Mouse (Mus musculus) limb, embryonic 15.5 days (tissue): Measurements from ENCODE around the gene Hist2h3c1. TPM values are rescaled to one million over a fixed set of nuclear protein-coding genes. Genes with fewer than 3 reads are reported as not detected.
"Not testable (repeated sequence)": the region's sequence is repeated elsewhere in the genome, so short reads cannot be mapped to it uniquely, and the experiment has no call there.

Source experiments
- ATAC-seq: fragments of 200-750 bp; cut with Nextera tagmentation; 2 replicates; pipeline ENCODE4 v1.8.0; 2017; ENCODE audit warnings: low read depth, moderate TSS enrichment; ENCODE audit not compliant: insufficient number of reproducible peaks, low FRiP score, low TSS enrichment
- H3K27ac ChIP-seq: fragments of 300-500 bp; sonication (generic); 2 replicates; pipeline ENCODE4 v1.5.1; 2015; ENCODE audit warnings: moderate library complexity, mild to moderate bottlenecking, inconsistent platforms
- H3K27me3 ChIP-seq: fragments of 300-500 bp; sonication (generic); 2 replicates; pipeline ENCODE4 v1.6.1; 2015; ENCODE audit warnings: inconsistent platforms
- H3K36me3 ChIP-seq: fragments of 300-500 bp; sonication (generic); 2 replicates; pipeline ENCODE4 v1.6.1; 2015; ENCODE audit warnings: inconsistent platforms
- H3K4me1 ChIP-seq: fragments of 300-500 bp; sonication (generic); 2 replicates; pipeline ENCODE4 v1.6.1; 2015; ENCODE audit warnings: inconsistent platforms
- H3K4me2 ChIP-seq: fragments of 300-500 bp; sonication (generic); 2 replicates; pipeline ENCODE4 v1.6.1; 2015; ENCODE audit warnings: mild to moderate bottlenecking, inconsistent platforms
- H3K4me3 ChIP-seq: fragments of 300-500 bp; sonication (generic); 2 replicates; pipeline ENCODE4 v1.5.1; 2015; ENCODE audit warnings: mild to moderate bottlenecking, inconsistent platforms
- H3K9ac ChIP-seq: fragments of 300-500 bp; sonication (generic); 2 replicates; pipeline ENCODE4 v1.6.1; 2015; ENCODE audit warnings: inconsistent platforms
- H3K9me3 ChIP-seq: fragments of 300-500 bp; sonication (generic); 2 replicates; pipeline ENCODE4 v1.6.1; 2016; ENCODE audit warnings: inconsistent platforms
- WGBS: fragments of 180-500 bp; shearing (Covaris S2); methylation state at CpG from one replicate; pipeline ENCODE4 v1.1.7; 2015; 5-methylcytosine and 5-hydroxymethylcytosine counted together
- microRNA-seq: library from miRNA; unstranded; fragments of <30 nt; microRNA quantifications from one replicate; pipeline ENCODE4, GENCODE M21; 2016
- polyA plus RNA-seq: library from polyadenylated mRNA; unstranded; fragments of >200 nt; fragmentation: Nextera tagmentation; extraction: Ambion mirVana; gene quantifications from 2 replicates; pipeline ENCODE4 v1.2.1, GENCODE M21; 2015

The Hist2h3c1 gene
- polyA plus RNA-seq, 1 experiment from 2014 or later, result 0.13 TPM

DNA sequence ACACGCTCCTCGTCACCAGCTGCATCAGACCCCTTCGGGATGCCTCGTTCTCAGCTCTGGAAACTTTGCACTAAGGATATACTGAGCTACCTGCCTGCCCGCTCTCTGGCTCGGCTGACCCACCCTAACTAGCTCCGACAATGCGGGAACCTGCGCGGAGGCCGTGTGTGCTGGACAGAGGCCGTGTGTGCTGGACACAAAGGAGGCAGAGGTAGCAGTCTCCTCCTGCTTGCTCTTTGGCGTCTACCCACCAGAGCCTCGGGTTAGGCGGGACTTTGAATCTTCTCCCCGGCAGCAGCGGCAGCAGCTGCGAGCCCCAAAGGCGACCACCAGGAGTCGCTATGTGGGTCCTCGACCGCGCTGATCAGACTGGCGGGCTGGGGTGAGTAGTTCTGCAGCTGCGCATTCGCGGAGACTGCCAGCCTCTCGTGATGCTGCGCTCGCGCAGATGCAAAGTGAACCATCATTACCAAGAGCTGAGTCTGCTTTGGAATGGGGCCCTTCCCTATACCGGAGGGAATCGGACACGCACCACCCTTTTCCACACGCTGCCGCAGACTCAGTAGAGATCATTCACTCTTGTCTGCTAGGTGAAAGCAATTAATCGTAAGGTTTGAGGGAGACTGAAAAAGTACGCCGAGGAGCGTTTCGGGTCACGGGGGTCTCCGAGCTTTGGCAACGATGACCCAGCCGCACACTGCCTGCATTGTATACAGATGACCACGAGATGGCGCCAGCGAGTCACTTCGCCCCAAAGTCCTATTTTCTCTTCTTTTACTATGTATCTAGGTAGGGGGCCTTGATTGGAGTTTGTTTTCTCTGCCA lies 31.5 kb downstream of the Hist2h3c1 start:
- H3K36me3 ChIP-seq, result no peaks in the 10 kb centered on the region
- peak overlapping the region; percentile 92 for H3K27ac ChIP-seq
- ATAC-seq, result peak; percentile 94
- no peaks in the 10 kb centered on the region for H3K9me3 ChIP-seq
- peak overlapping the region; percentile 85 for H3K4me2 ChIP-seq
- peak overlapping the region; percentile 53 for H3K9ac ChIP-seq
- peaks cover 4% of the 10 kb centered on the region; the same call in 1 of the 2 replicates for H3K4me1 ChIP-seq
- H3K4me3 ChIP-seq, result peak overlapping the region; percentile 56
- peaks cover 4% of the 10 kb centered on the region; the same call in 1 of the 2 replicates for H3K27me3 ChIP-seq
- under 1% methylated on average over 49 of the region's 49 CpGs for WGBS

GRCm38 (mm10) chr3:96280660-96281059 lies 34.2 kb downstream of the Hist2h3c1 start:
- H3K4me1 ChIP-seq, result peaks cover 4% of the 10 kb centered on the region; the same call in 1 of the 2 replicates
- 54% methylated on average over 6 of the region's 6 CpGs for WGBS
- no peak overlapping the region for H3K9ac ChIP-seq
- H3K27me3 ChIP-seq, result peaks cover 13% of the 10 kb centered on the region; the same call in 1 of the 2 replicates
- H3K4me2 ChIP-seq, result no peak overlapping the region
- H3K27ac ChIP-seq, result no peak overlapping the region
- no peaks in the 10 kb centered on the region for H3K9me3 ChIP-seq
- no peaks in the 10 kb centered on the region for H3K36me3 ChIP-seq
- no peak for ATAC-seq
- no peak overlapping the region for H3K4me3 ChIP-seq

DNA sequence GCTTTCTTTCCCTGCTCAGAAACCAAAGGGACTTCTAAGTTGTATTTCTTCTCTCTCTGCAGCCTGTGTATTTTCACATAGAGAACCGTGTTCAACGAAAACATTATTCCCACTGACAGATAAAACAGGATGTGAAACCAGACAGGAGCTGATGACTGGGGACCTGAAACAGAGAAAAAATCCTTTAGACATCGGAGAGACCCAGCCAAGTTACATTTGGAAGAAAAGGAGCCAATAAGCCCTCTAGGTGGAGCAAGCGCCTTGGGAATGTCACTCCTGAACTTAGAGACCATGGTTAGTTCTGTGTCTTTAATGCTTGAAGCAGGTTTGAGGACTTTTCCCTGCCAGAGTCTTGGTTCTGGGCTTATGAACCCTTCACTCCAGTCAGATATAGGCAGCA lies 38.0 kb downstream of the Hist2h3c1 start:
- Histone ChIP-seq H3K36me3 (no peaks in the 10 kb centered on the region), H3K4me2 (0 out of 2 replicates have a peak overlapping the region, but pooled peaks have one; percentile 5), H3K27ac (no peak overlapping the region), H3K9ac (no peak overlapping the region), H3K9me3 (no peaks in the 10 kb centered on the region), H3K4me3 (no peak overlapping the region), H3K27me3 (peaks cover 13% of the 10 kb centered on the region; the same call in 1 of the 2 replicates), H3K4me1 (no peaks in the 10 kb centered on the region)
- 21% methylated on average over 4 of the region's 4 CpGs for WGBS
- no peak for ATAC-seq

- H3K9ac ChIP-seq, H3K27me3 ChIP-seq, H3K27ac ChIP-seq, H3K9me3 ChIP-seq, H3K4me2 ChIP-seq, H3K4me3 ChIP-seq, H3K36me3 ChIP-seq, H3K4me1 ChIP-seq, ATAC-seq: not testable (repeated sequence)
- 90% methylated on average over 11 of the region's 11 CpGs for WGBS
Observed at GRCm38 (mm10) chr3:96287334-96287733, 40.8 kb downstream of the Hist2h3c1 start.

DNA sequence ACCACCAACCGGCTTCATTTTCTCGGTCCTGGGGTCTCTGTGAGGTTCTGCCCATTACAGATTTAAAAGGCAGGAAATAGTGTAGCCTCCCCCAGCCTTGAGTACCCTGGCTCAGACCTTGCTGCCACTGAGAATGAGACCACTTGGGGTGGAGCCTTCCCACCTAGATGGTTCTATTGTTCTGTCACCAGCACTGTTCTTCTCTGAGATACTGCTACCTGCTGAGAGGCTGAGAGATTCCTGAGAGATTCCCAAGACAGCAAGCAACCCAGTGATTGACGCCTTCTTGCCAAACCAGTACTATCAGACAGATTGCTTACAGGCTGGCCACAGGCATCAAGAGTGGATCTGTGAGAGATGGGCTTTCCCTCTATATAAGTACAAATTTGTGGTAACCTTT lies 42.7 kb downstream of the Hist2h3c1 start:
- WGBS, result 66% methylated on average over 3 of the region's 3 CpGs
- H3K4me1 ChIP-seq, result no peaks in the 10 kb centered on the region
- H3K9me3 ChIP-seq, result no peaks in the 10 kb centered on the region
- no peaks in the 10 kb centered on the region for H3K36me3 ChIP-seq
- H3K27ac ChIP-seq, result no peak overlapping the region
- no peak for ATAC-seq
- no peak overlapping the region for H3K9ac ChIP-seq
- no peak overlapping the region for H3K4me2 ChIP-seq
- no peak overlapping the region for H3K4me3 ChIP-seq
- H3K27me3 ChIP-seq, result 0 out of 2 replicates have a peak, but pooled peaks cover 2% of the 10 kb centered on the region

- H3K4me3 ChIP-seq, ATAC-seq, H3K9ac ChIP-seq, H3K36me3 ChIP-seq, H3K27me3 ChIP-seq, H3K4me2 ChIP-seq, H3K27ac ChIP-seq, H3K4me1 ChIP-seq, H3K9me3 ChIP-seq: not testable (repeated sequence)
- WGBS, result 92% methylated on average over 3 of the region's 3 CpGs
Observed at GRCm38 (mm10) chr3:96290727-96291126, 44.2 kb downstream of the Hist2h3c1 start.

- Histone ChIP-seq H3K4me1 (no peaks in the 10 kb centered on the region), H3K27me3 (no peaks in the 10 kb centered on the region), H3K4me3 (no peak overlapping the region), H3K36me3 (no peaks in the 10 kb centered on the region), H3K4me2 (no peak overlapping the region), H3K9ac (no peak overlapping the region), H3K9me3 (no peaks in the 10 kb centered on the region), H3K27ac (no peak overlapping the region)
- 42% methylated on average over 6 of the region's 6 CpGs for WGBS
- no peak for ATAC-seq
Observed at GRCm38 (mm10) chr3:96292641-96293040, 46.2 kb downstream of the Hist2h3c1 start.

GRCm38 (mm10) chr3:96293368-96293767 lies 46.9 kb downstream of the Hist2h3c1 start:
- H3K9ac ChIP-seq, result no peak overlapping the region
- H3K9me3 ChIP-seq, result no peaks in the 10 kb centered on the region
- ATAC-seq, result no peak
- H3K4me2 ChIP-seq, result no peak overlapping the region
- no peaks in the 10 kb centered on the region for H3K4me1 ChIP-seq
- H3K27ac ChIP-seq, result no peak overlapping the region
- H3K36me3 ChIP-seq, result no peaks in the 10 kb centered on the region
- WGBS, result 52% methylated on average over 5 of the region's 5 CpGs
- no peak overlapping the region for H3K4me3 ChIP-seq
- no peaks in the 10 kb centered on the region for H3K27me3 ChIP-seq

DNA sequence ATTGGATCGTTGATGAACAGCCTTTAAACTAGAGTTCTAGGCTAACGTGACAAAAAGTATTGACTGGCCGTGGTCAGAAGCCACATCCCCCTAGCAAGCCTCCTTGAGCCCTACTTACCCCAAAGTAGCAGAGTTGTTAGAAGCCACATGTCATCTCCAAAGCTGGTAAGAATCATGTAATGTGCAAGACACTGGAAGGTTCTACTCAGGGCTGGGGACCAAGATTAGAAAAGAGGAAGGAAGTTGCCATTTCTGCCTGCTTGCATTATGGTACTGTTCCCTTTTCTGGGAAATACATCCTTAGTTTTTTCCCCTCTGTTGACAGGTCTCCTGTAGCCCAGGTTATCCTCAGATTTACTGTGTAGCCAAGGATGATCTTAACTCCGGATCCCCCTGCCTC lies 47.3 kb downstream of the Hist2h3c1 start, which contains the start of gene Fcgr1:
Gene Fcgr1 (minus strand): TSS at position 183 of the 400 bp plus-strand sequence.
- no peak within 1 kb of the TSS for H3K4me2 ChIP-seq
- no peak within 1 kb of the TSS for H3K9ac ChIP-seq
- H3K9me3 ChIP-seq, result no peaks in the 10 kb centered on the region
- no peak within 1 kb of the TSS for H3K4me3 ChIP-seq
- H3K27ac ChIP-seq, result no peak within 1 kb of the TSS
- no peaks in the 10 kb centered on the region for H3K36me3 ChIP-seq
- WGBS, result 78% methylated on average over 4 of the region's 4 CpGs
- ATAC-seq, result no peak
- H3K27me3 ChIP-seq, result no peaks in the 10 kb centered on the region
- H3K4me1 ChIP-seq, result no peaks in the 10 kb centered on the region

Small RNAs within 50 kb of the gene (microRNA-seq; reads per million reads assigned to microRNA genes)
- gene Gm44492, result not detected
- gene Gm47311, result not detected
- not detected for gene Gm47313

Other genes with a start within 250 kb of the Hist2h3c1 start
- 35.8 and 37.0 TPM in 2 replicates for gene Vps45, start 188.2 kb upstream of the Hist2h3c1 start, polyA plus RNA-seq
- gene Otud7b, start 142.2 kb upstream of the Hist2h3c1 start, polyA plus RNA-seq, result 21.0 and 24.7 TPM in 2 replicates
- gene Mtmr11, start 84.7 kb upstream of the Hist2h3c1 start, polyA plus RNA-seq, result 33.5 and 33.6 TPM in 2 replicates
- gene Sf3b4, start 74.4 kb upstream of the Hist2h3c1 start, polyA plus RNA-seq, result 148 TPM in 2 replicates
- gene Sv2a, start 65.5 kb upstream of the Hist2h3c1 start, polyA plus RNA-seq, result 2.7 and 3.0 TPM in 2 replicates
- 45.2 and 46.0 TPM in 2 replicates for gene Bola1, start 27.0 kb upstream of the Hist2h3c1 start, polyA plus RNA-seq
- gene Hist2h2ab, start 26.8 kb upstream of the Hist2h3c1 start, polyA plus RNA-seq, result not detected in 2 replicates
- 5.9 and 8.7 TPM in 2 replicates for gene Hist2h2ac, start 25.8 kb upstream of the Hist2h3c1 start, polyA plus RNA-seq
- gene Hist2h2be, start 25.6 kb upstream of the Hist2h3c1 start, polyA plus RNA-seq, result 5.3 and 5.4 TPM in 2 replicates
- gene Hist2h3c2, start 7.6 kb upstream of the Hist2h3c1 start, polyA plus RNA-seq, result 3.5 and 4.1 TPM in 2 replicates
- gene Hist2h2aa2, start 6.4 kb upstream of the Hist2h3c1 start, polyA plus RNA-seq, result 27.0 and 35.1 TPM in 2 replicates
- 21.8 and 24.8 TPM in 2 replicates for gene Hist2h2aa1, start 1.2 kb upstream of the Hist2h3c1 start, polyA plus RNA-seq
- 3.9 and 11.4 TPM in 2 replicates for gene Hist2h4, start 16.6 kb downstream of the Hist2h3c1 start, polyA plus RNA-seq
- 37.0 and 53.8 TPM in 2 replicates for gene Hist2h3b, start 22.0 kb downstream of the Hist2h3c1 start, polyA plus RNA-seq
- 5.2 and 10.7 TPM in 2 replicates for gene Hist2h2bb, start 23.1 kb downstream of the Hist2h3c1 start, polyA plus RNA-seq
- 2.6 and 3.5 TPM in 2 replicates for gene Fcgr1, start 47.3 kb downstream of the Hist2h3c1 start, polyA plus RNA-seq
- gene BC107364, start 205.6 kb downstream of the Hist2h3c1 start, polyA plus RNA-seq, result 0.22 and 0.55 TPM in 2 replicates